Mouse (Mus musculus): Measurements from ENCODE around the gene Zwilch. TPM values are rescaled to one million over a fixed set of nuclear protein-coding genes. Genes with fewer than 3 reads are reported as not detected.

Zwilch gene
- total RNA-seq (2018; cell fraction: chromatin; rRNA removed), result 10 to 100 TPM in 21 of 26 experiments, 1 to 10 TPM in 5; 5.5 to 39.5 (median 14.3) TPM
- 1 to 10 TPM; 1.9 to 5.6 (median 3.5) TPM for total RNA-seq (2018; cell fraction: cytosol; rRNA removed)
- total RNA-seq (2018; cell fraction: nucleus; rRNA removed), result 10 to 100 TPM in 9 of 26 experiments, 1 to 10 TPM in 17; 2.1 to 45.7 (median 7.8) TPM
- 1.1 to 13.3 TPM (median 12.2 TPM) in 3 replicates for polyA plus RNA-seq (2018)

DNA sequence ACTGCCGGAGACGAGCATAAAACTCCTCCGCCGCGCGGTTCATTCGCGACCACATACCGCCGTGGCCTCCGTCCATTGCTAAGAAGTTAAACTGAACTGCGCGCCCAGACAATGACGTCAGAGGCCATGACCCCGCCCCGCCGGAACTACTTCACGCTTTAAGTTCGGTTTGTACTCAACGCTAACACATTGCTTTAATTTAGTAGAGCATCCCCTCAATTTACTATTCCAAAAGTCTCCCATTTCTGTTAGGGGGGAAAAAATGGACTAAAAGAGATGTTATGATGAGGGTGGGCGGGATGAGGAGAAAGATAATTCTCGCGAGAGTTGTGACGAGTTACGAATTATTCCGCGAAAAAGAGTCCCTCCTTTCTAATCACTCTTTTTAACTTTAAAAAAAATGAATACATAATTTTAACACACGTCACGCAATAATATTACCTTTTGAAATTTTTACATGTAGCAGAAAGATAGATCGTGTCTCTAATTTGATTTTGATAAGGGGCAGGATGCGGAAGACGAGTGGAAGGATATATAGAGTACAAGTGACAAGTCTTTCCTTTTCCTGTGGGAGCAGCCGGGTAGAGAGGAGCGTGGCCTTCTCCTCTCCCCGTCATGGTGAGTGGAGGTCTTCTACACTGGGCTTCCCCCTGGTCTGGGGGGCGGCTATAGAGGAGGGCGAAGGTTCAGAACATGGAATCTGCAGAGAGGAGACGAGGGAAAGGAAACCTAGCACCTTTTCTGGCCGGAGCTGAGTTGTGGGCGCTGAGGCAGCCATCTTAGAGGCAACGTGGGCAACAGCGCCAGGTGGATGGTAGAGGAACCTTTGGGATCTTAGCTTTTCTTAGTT lies at the start of gene Zwilch, which contains the start of gene Rpl4:
TSS of gene Zwilch (minus strand) at position 289 of the 850 bp plus-strand sequence.
TSS of gene Rpl4 (plus strand) at position 560 of the 850 bp plus-strand sequence.
- Histone ChIP-seq H3K27ac (peak within 1 kb of the TSS; percentile 89), H3K79me2 (ENCODE audit: inconsistent target) (peaks cover 61% of the 10 kb centered on the region), H3K4me3 (ENCODE audit: inconsistent target) (peak within 1 kb of the TSS; percentile 100), H3K36me3 (ENCODE audit: inconsistent target) (peaks cover 31% of the 10 kb centered on the region)
- WGBS (ENCODE audit: missing documents), result under 1% methylated on average over 38 of the region's 42 CpGs

DNA sequence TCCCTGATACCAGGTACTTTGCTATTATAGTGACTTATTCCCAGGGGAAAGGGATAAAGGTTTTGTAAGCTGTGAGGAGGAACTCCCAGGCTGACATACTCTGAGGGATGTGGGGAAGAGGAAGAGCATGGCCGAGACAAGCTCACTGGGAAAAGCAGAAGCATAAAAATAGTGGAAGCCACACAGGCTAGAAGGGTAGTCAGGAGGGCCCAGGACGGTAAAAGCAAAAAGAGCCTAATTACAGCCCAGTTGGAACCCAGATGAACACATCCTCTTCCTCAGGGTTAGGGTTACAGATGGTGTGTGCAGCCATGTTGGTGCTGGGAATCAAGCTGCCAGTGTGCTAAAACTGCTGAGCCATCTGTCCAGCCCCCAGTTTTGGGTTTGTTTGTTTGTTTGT lies 49.2 kb upstream of the Zwilch start:
- peaks cover 99% of the 10 kb centered on the region for H3K79me2 ChIP-seq (ENCODE audit: inconsistent target)
- H3K4me3 ChIP-seq (ENCODE audit: inconsistent target), result no peak overlapping the region
- no peaks in the 10 kb centered on the region for H3K36me3 ChIP-seq (ENCODE audit: inconsistent target)
- peak overlapping the region; percentile 24; the same call in 1 of the 2 replicates for H3K27ac ChIP-seq
- WGBS (ENCODE audit: missing documents), result 4% methylated on average over 2 of the region's 2 CpGs

DNA sequence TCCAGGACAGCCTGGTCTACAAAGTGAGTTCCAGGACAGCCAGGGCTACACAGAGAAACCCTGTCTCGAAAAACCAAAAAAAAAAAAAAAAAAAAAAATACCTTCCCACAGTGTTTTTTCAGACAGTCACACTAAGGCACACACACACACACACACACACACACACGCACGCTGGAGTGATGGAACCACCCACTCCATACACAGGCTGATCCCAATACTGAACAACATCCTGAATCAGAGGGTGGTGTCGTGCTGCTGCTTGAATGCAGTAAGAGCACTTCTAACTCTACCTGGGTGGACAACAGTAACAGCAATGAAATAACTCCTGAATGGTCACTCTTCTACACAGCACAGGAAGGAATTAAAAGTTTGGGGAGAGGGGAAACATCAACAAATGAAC lies 48.6 kb upstream of the Zwilch start:
- Histone ChIP-seq H3K27ac (no peak overlapping the region), H3K79me2 (ENCODE audit: inconsistent target) (peaks cover 99% of the 10 kb centered on the region), H3K36me3 (ENCODE audit: inconsistent target) (no peaks in the 10 kb centered on the region), H3K4me3 (ENCODE audit: inconsistent target) (no peak overlapping the region)
- 100% methylated on average over 1 of the region's 4 CpGs for WGBS (ENCODE audit: missing documents)

DNA sequence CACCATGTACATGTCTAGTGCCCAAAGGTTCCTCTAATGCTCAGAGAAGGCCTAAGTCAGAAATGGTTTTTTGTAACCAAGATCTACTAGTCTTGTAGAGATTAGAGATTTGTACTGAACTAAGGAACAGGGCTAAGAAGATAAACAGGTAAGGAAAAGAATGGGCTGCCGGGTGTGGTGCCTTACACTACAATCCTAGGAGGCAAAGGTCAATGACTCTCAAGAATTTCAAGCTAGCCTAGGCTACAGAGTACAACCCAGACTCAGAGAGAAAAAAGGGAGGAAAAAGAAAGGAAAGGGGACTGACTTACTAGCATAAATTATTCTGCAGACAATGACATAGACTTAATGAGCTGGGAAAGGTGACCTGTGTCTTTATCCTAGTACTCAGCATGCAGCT lies 47.7 kb upstream of the Zwilch start:
- H3K36me3 ChIP-seq (ENCODE audit: inconsistent target), result no peaks in the 10 kb centered on the region
- H3K4me3 ChIP-seq (ENCODE audit: inconsistent target), result no peak overlapping the region
- H3K27ac ChIP-seq, result no peak overlapping the region
- H3K79me2 ChIP-seq (ENCODE audit: inconsistent target), result peaks cover 99% of the 10 kb centered on the region
- WGBS (ENCODE audit: missing documents), result 92% methylated on average over 1 of the region's 1 CpGs

DNA sequence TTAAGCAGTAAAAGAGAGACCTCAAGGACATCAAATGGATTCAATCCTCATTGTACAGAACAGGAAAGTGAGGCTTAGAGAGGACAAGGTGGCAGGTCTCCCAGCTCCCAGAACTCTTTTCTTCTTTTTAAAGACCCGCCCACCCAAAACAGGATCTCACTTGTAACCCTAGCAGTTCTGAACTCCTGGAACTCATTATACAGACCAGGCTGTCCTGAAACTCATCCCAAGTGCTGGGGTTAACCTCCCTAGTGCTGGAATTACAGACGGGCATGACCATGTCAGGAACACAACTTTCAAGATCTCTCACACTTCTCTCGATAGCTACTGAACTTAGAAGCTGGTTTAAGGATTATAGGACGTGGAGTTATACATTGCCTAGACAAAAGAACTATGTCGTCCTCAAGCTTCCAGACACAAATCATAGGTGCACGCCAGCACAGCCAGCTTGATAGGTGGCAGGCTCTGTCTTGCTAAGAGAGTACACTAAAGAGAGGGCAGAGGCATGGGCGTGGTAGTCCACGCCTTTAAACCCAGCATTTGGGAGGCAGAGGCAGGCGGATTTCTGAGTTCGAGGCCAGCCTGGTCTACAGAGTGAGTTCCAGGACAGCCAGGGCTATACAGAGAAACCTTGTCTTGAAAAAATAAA lies 47.0 kb upstream of the Zwilch start:
- H3K79me2 ChIP-seq (ENCODE audit: inconsistent target), result peaks cover 99% of the 10 kb centered on the region

DNA sequence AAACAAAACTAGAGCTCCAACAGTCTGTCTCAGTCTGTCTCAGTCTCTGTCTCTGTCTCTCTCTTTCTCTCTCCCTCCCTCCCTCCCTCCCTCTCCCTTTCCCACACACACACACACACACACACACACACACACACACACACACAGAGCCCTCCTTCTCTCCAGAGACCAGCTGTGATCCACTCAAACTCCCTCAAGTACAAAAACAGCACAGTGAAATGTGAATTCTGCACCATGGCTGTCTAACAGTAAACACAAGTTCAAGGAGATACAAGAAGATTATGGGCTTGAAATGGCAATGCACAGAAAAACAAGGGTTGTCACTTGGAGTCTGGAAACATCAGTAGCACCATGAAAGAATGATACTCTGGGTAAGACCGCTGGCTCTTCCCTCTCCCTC lies 46.4 kb upstream of the Zwilch start:
- WGBS (ENCODE audit: missing documents), result 100% methylated on average over 1 of the region's 1 CpGs
- Histone ChIP-seq H3K4me3 (ENCODE audit: inconsistent target) (no peak overlapping the region), H3K27ac (no peak overlapping the region), H3K36me3 (ENCODE audit: inconsistent target) (no peaks in the 10 kb centered on the region), H3K79me2 (ENCODE audit: inconsistent target) (peaks cover 99% of the 10 kb centered on the region)

More for the DNA sequence above, 47.0 kb upstream of the Zwilch start:
- no peaks in the 10 kb centered on the region for H3K36me3 ChIP-seq (ENCODE audit: inconsistent target)
- WGBS (ENCODE audit: missing documents), result 97% methylated on average over 9 of the region's 10 CpGs
- no peak overlapping the region for H3K27ac ChIP-seq
- no peak overlapping the region for H3K4me3 ChIP-seq (ENCODE audit: inconsistent target)

DNA sequence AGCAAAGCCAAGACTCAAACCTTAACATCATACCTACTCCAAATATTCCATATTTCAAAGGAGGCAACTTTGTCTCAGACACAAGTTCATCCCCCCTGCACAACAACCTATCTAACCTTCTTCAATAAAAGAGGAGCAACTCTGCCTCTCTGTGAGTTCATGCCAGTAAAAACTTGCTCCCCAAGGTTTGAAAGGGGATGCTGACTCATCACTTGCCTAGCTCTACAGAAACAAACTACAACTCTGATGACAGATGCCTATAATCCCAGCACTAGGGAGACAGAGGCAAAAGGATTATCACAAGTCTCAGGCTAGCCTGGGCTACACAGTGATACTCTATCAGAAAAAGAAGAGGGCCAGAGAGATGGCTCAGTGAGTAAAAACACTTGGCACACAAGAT lies 45.0 kb upstream of the Zwilch start:
- Histone ChIP-seq H3K27ac (no peak overlapping the region), H3K4me3 (ENCODE audit: inconsistent target) (no peak overlapping the region), H3K79me2 (ENCODE audit: inconsistent target) (peaks cover 99% of the 10 kb centered on the region), H3K36me3 (ENCODE audit: inconsistent target) (peaks cover 5% of the 10 kb centered on the region)

DNA sequence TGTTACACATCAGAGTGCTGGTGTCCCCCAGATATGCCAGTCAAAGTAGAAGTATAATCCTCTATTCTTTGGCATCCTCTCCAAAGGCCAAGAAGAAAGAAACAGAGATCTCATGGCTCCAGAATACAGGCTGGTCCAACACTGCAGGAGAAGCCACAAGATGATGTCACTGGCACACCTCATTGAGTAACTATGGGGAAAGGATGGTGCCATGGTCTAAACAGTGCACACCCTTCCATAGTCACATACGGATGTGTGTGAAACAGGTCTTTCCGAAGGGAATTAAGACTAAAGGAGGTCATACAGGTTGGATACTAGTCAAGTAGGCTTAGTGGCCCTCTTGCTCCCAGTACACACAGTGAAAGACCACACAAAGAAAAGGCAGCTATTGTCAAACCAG lies 43.7 kb upstream of the Zwilch start:
- H3K4me3 ChIP-seq (ENCODE audit: inconsistent target), result no peak overlapping the region

DNA sequence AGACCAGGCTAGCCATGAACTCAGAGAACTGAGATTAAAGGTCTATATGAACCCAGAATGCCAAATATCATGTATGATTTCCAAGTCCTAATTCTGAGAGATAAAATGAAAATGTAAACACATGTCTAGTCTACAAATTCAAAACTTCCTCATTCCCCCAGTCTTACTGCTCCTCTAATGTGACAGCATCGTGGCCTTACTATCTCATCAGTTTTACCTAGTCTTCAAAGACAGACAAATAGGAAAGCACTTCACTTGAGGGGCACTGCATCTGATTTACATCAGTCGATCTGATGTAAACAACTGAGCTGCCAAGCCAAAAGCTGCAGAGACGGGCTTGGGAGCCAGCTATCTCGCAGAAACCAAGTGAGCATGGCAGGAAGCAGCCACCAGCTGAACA lies 43.2 kb upstream of the Zwilch start:
- peaks cover 82% of the 10 kb centered on the region for H3K79me2 ChIP-seq (ENCODE audit: inconsistent target)
- no peak overlapping the region for H3K4me3 ChIP-seq (ENCODE audit: inconsistent target)
- 41% methylated on average over 4 of the region's 4 CpGs for WGBS (ENCODE audit: missing documents)
- no peak overlapping the region for H3K27ac ChIP-seq
- H3K36me3 ChIP-seq (ENCODE audit: inconsistent target), result peaks cover 21% of the 10 kb centered on the region

More for the DNA sequence above, 43.7 kb upstream of the Zwilch start:
- Histone ChIP-seq H3K36me3 (ENCODE audit: inconsistent target) (peaks cover 17% of the 10 kb centered on the region), H3K79me2 (ENCODE audit: inconsistent target) (peaks cover 87% of the 10 kb centered on the region), H3K27ac (no peak overlapping the region)
- WGBS (ENCODE audit: missing documents), result 88% methylated on average over 2 of the region's 2 CpGs

DNA sequence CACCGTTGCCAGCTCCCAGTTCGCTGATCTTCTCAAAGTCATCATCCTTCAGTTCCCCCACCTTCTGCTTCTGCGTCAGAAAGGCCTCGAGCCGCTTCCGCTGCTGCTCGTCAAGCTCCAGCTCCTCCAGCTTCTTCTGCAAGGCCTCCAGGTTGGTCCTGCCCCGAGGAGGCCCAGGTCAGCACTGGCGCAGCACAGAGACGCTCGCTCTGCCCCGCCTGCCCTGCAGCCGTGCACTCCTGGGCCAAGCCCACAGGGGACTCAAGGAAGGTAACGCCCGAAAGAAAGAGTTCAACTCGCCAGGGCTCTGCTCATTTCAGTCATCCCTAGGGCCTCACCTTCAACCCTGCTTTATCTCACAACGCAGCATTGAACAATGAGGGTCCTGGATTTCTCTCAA lies 41.5 kb upstream of the Zwilch start:
- no peak overlapping the region for H3K27ac ChIP-seq
- H3K36me3 ChIP-seq (ENCODE audit: inconsistent target), result peaks cover 27% of the 10 kb centered on the region
- no peak overlapping the region for H3K4me3 ChIP-seq (ENCODE audit: inconsistent target)
- WGBS (ENCODE audit: missing documents), result 97% methylated on average over 17 of the region's 17 CpGs
- peaks cover 65% of the 10 kb centered on the region for H3K79me2 ChIP-seq (ENCODE audit: inconsistent target)

DNA sequence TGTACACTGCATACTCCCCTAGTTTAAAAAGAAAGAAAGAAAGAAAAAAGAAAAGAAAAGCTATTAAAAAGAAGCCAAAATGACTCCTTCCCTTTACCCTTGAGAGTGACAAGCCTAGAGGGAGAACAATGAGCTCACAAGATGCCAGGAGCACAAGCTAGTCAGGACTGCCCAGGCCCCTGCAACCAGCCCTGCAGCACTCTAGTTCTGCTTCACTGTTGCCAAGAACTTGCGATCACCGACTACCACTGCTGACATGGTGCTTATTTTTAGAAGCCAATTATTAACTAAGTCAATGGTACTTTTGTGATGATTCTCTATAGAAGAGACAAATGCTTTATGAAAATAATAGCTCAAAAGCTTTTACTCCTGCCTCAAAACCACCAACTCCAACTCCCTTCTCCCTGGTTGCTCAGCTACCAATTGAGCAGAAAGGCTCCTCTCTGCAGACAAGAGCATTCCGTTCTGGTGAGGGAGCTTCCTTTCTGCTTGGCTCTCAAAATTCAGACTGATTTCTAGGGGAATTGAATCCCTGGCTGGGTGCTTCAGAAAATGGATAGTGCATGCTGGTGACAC lies 34.7 kb upstream of the Zwilch start:
- Histone ChIP-seq H3K27ac (no peak overlapping the region), H3K36me3 (ENCODE audit: inconsistent target) (peaks cover 60% of the 10 kb centered on the region), H3K79me2 (ENCODE audit: inconsistent target) (no peaks in the 10 kb centered on the region; the same call in 1 of the 2 replicates), H3K4me3 (ENCODE audit: inconsistent target) (no peak overlapping the region)
- WGBS (ENCODE audit: missing documents), result 93% methylated on average over 3 of the region's 3 CpGs

DNA sequence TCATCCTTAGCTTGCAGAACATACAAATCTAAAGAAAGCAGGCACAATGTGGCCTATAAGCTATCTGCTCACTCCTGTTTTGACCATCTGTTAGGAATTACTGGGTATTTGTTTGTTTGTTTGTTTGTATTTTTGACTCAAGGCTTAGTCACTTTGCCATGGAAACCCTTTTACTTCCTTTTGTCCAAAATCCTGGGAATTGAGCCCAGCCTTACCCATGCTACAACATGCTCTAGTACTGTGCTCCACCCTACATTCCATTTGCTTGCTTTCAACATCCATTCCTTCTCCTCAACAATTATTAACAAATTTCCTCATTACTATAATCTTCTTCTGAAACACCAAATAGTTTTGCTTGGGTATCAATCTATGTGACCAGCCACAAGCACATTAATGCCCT lies 30.0 kb upstream of the Zwilch start:
- H3K4me3 ChIP-seq (ENCODE audit: inconsistent target), result no peak overlapping the region
- peaks cover 49% of the 10 kb centered on the region; the same call in 1 of the 2 replicates for H3K36me3 ChIP-seq (ENCODE audit: inconsistent target)
- no peaks in the 10 kb centered on the region; the same call in 1 of the 2 replicates for H3K79me2 ChIP-seq (ENCODE audit: inconsistent target)
- no peak overlapping the region for H3K27ac ChIP-seq

DNA sequence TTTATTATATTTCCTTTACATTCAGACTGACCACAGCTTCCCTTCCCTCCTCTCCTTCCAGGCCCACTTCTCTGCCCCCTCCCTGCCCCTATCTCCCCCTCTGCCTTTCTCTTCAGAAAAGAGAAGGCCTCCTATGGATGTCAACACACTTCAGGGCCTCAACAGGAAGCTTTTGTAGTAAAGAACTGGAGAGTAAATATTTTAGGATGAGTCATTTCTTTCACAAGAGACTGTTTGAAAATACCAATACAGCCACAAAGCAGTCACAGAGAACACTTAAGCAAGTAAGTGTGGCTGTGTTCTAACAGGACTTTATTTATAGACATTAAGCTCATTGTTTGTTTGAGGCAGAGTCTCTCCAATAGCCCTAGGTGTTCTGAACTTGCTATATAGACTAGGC lies 29.4 kb upstream of the Zwilch start:
- Histone ChIP-seq H3K27ac (no peak overlapping the region), H3K79me2 (ENCODE audit: inconsistent target) (no peaks in the 10 kb centered on the region; the same call in 1 of the 2 replicates), H3K4me3 (ENCODE audit: inconsistent target) (no peak overlapping the region), H3K36me3 (ENCODE audit: inconsistent target) (peaks cover 49% of the 10 kb centered on the region; the same call in 1 of the 2 replicates)

DNA sequence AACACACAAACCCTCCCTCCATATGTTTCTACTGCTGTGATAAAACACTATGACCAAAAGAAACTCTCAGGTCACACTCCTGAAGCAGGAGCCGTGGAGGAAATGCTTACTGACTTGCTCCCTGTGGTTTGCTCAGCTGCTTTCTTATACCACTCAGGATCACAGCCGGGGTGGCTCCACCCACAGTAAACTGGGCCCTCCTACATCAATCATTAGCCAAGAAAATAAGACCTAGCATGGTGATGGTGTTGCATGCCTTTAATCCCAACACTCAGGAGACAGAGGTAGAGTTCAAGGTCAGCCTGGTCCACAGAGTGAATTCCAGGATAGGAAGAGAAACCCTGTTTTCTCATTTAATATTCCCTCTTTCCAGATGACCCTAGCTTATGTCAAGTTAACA lies 27.0 kb upstream of the Zwilch start:
- H3K36me3 ChIP-seq (ENCODE audit: inconsistent target), result peaks cover 43% of the 10 kb centered on the region; the same call in 1 of the 2 replicates
- H3K4me3 ChIP-seq (ENCODE audit: inconsistent target), result no peak overlapping the region
- WGBS (ENCODE audit: missing documents), result 85% methylated on average over 2 of the region's 2 CpGs
- no peaks in the 10 kb centered on the region for H3K79me2 ChIP-seq (ENCODE audit: inconsistent target)
- no peak overlapping the region for H3K27ac ChIP-seq

Data from macrophage (primary cell).